Mouse (Mus musculus) lung, embryonic 15.5 days (tissue): ENCODE measurements around the gene Sdk1. TPM values are rescaled to one million over a fixed set of nuclear protein-coding genes. Genes with fewer than 3 reads are reported as not detected.

ENCODE experiments used
- ATAC-seq: fragments of 200-750 bp; cut with Nextera tagmentation; 2 replicates; pipeline ENCODE4 v1.8.0; 2017; ENCODE audit warnings: moderate number of reproducible peaks, borderline replicate concordance; ENCODE audit not compliant: low FRiP score, low TSS enrichment; ENCODE audit errors: extremely low read depth
- H3K27ac ChIP-seq: fragments of 300-500 bp; sonication (generic); 2 replicates; pipeline ENCODE4 v1.5.1; 2015; ENCODE audit warnings: moderate library complexity, mild to moderate bottlenecking, inconsistent platforms
- H3K27me3 ChIP-seq: fragments of 300-500 bp; sonication (generic); 2 replicates; pipeline ENCODE4 v1.6.1; 2015; ENCODE audit warnings: inconsistent platforms
- H3K36me3 ChIP-seq: fragments of 300-500 bp; sonication (generic); 2 replicates; pipeline ENCODE4 v1.6.1; 2015; ENCODE audit warnings: inconsistent platforms
- H3K4me1 ChIP-seq: fragments of 300-500 bp; sonication (generic); 2 replicates; pipeline ENCODE4 v1.6.1; 2015; ENCODE audit warnings: inconsistent platforms
- H3K4me2 ChIP-seq: fragments of 300-500 bp; sonication (generic); 2 replicates; pipeline ENCODE4 v1.6.1; 2015; ENCODE audit warnings: inconsistent platforms, mild to moderate bottlenecking, moderate library complexity
- H3K4me3 ChIP-seq: fragments of 300-500 bp; sonication (generic); 2 replicates; pipeline ENCODE4 v1.5.1; 2015; ENCODE audit warnings: mild to moderate bottlenecking, inconsistent platforms
- H3K9ac ChIP-seq: fragments of 300-500 bp; sonication (generic); 2 replicates; pipeline ENCODE4 v1.6.1; 2015; ENCODE audit warnings: inconsistent platforms
- H3K9me3 ChIP-seq: fragments of 300-500 bp; sonication (generic); 2 replicates; pipeline ENCODE4 v1.6.1; 2016; ENCODE audit warnings: inconsistent platforms
- WGBS: fragments of 180-500 bp; shearing (Covaris S2); methylation state at CpG from one replicate; pipeline ENCODE4 v1.1.7; 2015; 5-methylcytosine and 5-hydroxymethylcytosine counted together
- polyA plus RNA-seq: library from polyadenylated mRNA; unstranded; fragments of >200 nt; fragmentation: Nextera tagmentation; extraction: Ambion mirVana; gene quantifications from 2 replicates; pipeline ENCODE4 v1.2.1, GENCODE M21; 2015

Gene Sdk1
- polyA plus RNA-seq, 1 experiment from 2014 or later: 0.72 TPM

DNA sequence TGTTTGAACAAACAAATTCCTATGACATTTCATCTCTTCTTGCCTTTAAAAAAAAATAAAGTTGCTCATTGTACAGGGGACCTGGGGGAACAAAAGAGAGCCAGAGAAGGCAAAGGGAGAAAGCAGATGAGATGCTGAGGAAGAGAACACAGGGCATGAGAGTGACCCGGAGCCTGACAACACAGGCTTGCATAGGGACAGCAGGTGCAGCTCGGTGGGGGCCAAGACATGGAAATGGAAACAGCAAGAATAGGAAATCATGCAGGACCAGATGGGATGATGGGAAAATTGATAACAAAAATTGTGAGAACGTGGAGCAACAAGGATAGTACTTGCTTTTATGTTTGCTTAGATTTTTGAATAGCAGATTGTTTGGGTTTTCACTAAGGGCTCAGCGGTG is 488.7 kb downstream of the Sdk1 start:
- WGBS: 58% methylated on average over 4 of the region's 4 CpGs
- Histone ChIP-seq H3K36me3 (no peaks in the 10 kb centered on the region), H3K27ac (no peak overlapping the region), H3K9me3 (no peaks in the 10 kb centered on the region), H3K9ac (no peak overlapping the region), H3K4me3 (no peak overlapping the region), H3K4me2 (no peak overlapping the region), H3K27me3 (no peaks in the 10 kb centered on the region), H3K4me1 (no peaks in the 10 kb centered on the region)
- ATAC-seq: no peak

- Histone ChIP-seq H3K9ac (no peak overlapping the region), H3K36me3 (no peaks in the 10 kb centered on the region), H3K4me1 (no peaks in the 10 kb centered on the region), H3K27me3 (no peaks in the 10 kb centered on the region), H3K4me2 (no peak overlapping the region), H3K9me3 (no peaks in the 10 kb centered on the region), H3K27ac (no peak overlapping the region), H3K4me3 (no peak overlapping the region)
- no peak for ATAC-seq
- WGBS: 62% methylated on average over 5 of the region's 5 CpGs
Observed at GRCm38 (mm10) chr5:141738725-141739124, 497.4 kb downstream of the Sdk1 start.

DNA sequence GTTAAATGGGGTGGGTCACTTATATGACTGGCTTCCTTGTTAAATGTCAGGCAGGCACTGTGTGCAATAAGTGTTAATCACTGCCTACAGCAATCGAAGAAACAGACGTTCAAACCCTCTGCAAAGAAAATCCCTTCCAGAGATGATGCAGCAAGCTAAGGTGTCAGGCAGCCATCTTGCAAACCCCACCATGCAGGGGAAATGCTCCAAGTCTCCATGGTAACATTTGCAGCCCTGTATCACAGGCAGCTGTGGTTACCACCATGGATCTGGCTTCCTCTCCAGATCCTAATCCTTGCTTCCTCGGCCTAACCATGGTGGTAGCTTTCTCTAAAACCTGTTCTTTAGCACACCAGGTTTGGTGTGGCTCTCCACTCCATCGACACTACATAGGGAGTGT is 507.5 kb downstream of the Sdk1 start:
- H3K27ac ChIP-seq: no peak overlapping the region
- H3K4me3 ChIP-seq: no peak overlapping the region
- H3K4me2 ChIP-seq: no peak overlapping the region
- H3K9ac ChIP-seq: no peak overlapping the region
- no peaks in the 10 kb centered on the region for H3K9me3 ChIP-seq
- H3K27me3 ChIP-seq: no peaks in the 10 kb centered on the region
- no peaks in the 10 kb centered on the region for H3K36me3 ChIP-seq
- 78% methylated on average over 4 of the region's 4 CpGs for WGBS
- no peak for ATAC-seq
- no peaks in the 10 kb centered on the region for H3K4me1 ChIP-seq

- 25% methylated on average over 7 of the region's 7 CpGs for WGBS
- no peak for ATAC-seq
Observed at GRCm38 (mm10) chr5:141754278-141754677, 513.0 kb downstream of the Sdk1 start.

DNA sequence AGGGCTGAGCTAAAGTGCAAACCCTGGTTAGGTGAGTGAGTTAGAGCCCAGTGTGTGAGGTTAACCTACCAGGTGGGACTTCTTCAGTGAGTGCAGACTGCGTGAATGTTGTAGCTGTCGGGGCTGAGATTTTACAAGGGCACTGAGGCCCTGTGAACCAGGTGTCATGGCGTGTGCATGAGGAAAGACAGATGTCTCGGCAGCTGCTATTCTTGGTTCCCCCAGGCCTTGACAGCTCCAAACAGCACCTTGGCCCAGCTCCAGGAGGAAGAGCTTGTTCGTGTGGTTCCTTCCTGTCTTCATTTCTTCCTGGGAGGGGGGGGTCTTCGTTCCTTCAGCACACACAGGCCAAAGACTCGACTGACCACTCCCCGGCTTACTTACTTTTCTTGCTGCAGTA is 517.6 kb downstream of the Sdk1 start:
- H3K4me1 ChIP-seq: peaks cover 8% of the 10 kb centered on the region
- H3K4me3 ChIP-seq: no peak overlapping the region
- H3K27ac ChIP-seq: no peak overlapping the region
- H3K9me3 ChIP-seq: no peaks in the 10 kb centered on the region
- no peak overlapping the region for H3K4me2 ChIP-seq
- ATAC-seq: peak; percentile 44; the same call in 1 of the 2 replicates
- H3K27me3 ChIP-seq: no peaks in the 10 kb centered on the region
- no peak overlapping the region for H3K9ac ChIP-seq
- no peaks in the 10 kb centered on the region for H3K36me3 ChIP-seq
- 14% methylated on average over 8 of the region's 8 CpGs for WGBS

More at GRCm38 (mm10) chr5:141754278-141754677, 513.0 kb downstream of the Sdk1 start:
- Histone ChIP-seq H3K36me3 (no peaks in the 10 kb centered on the region), H3K9ac (no peak overlapping the region), H3K27ac (no peak overlapping the region), H3K4me1 (peaks cover 8% of the 10 kb centered on the region), H3K4me3 (no peak overlapping the region), H3K27me3 (no peaks in the 10 kb centered on the region), H3K9me3 (no peaks in the 10 kb centered on the region), H3K4me2 (no peak overlapping the region)

DNA sequence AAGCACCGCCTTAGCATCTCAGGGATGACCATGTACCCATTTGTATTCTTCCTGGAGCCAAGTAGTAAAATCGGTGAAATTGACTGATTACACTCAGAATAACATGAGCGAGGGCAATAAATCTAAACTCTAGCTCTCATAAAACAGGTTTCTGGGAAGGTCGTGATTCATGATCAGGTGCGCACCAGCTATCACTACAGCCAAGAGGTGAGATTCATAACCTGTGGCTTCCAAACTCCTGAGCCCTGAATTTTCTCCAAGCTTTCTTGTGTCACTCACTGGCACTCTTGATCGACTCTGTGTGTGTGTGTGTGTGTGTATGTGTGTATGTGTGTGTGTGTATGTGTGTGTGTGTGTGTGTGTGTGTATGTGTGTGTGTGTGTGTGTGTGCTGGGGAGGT is 522.8 kb downstream of the Sdk1 start:
- 92% methylated on average over 6 of the region's 6 CpGs for WGBS
- Histone ChIP-seq H3K27ac (no peak overlapping the region), H3K27me3 (no peaks in the 10 kb centered on the region), H3K4me2 (no peak overlapping the region), H3K9ac (no peak overlapping the region), H3K4me1 (peaks cover 6% of the 10 kb centered on the region), H3K36me3 (no peaks in the 10 kb centered on the region), H3K9me3 (no peaks in the 10 kb centered on the region), H3K4me3 (no peak overlapping the region)
- ATAC-seq: no peak

DNA sequence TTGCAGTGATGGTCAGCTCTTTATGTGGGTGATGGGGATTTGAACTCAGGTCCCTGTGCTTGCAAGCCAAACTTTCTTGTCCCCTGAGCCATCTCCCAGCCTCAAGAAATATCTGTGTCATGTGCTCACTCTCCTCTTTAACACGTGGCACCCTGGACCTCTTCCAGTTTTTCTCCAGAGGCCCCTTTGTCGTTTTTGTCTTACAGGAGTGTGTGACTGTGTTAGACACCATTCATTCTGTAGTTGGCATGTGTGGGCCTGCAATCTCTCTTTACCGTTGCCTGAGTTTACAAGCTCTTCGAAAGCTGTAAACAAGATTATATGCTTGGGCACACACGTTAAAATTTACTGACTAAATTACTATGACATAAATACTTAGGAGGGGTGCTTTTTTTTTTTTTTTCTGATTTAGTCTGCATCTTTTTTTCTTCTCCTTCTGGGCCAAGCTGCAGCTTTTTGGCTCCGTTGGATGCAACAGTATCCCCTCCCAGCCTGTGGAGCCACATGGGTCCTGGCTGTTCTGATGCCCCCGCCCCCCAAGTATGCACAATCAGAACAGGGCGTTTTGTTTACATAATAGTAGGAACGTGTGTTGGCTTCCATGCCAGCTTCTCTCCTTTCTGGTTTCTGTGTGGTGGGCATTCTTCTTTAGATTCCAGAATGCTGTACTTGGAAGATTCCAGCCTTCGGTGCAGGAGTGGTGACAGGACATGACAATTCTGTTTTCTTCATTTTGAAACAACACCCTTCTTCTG is 527.6 kb downstream of the Sdk1 start:
- Histone ChIP-seq H3K4me1 (peaks cover 6% of the 10 kb centered on the region; the same call in 1 of the 2 replicates), H3K9me3 (no peaks in the 10 kb centered on the region), H3K4me2 (no peak overlapping the region), H3K4me3 (no peak overlapping the region), H3K9ac (no peak overlapping the region), H3K27ac (no peak overlapping the region), H3K36me3 (no peaks in the 10 kb centered on the region), H3K27me3 (no peaks in the 10 kb centered on the region)
- ATAC-seq: no peak
- WGBS: 37% methylated on average over 10 of the region's 10 CpGs

DNA sequence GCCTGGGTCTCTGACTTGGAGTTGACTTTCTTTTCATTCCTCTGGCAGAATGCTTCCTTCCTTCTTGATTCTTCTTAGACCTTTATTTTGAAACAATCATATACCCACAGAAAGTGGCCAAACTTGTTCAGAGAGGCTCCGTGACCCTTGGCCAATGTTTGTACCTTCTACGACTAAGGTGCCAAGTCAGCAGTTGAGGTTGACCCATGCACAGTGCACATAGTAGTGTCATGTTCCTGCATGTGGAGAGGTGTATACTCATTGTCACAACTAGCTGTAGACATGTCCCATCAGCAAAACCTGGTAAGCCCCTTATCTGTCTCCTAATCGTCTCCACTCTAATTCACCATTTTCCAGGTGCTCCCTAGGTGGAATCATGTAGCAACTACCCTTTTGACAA is 530.2 kb downstream of the Sdk1 start:
- Histone ChIP-seq H3K36me3 (no peaks in the 10 kb centered on the region), H3K27me3 (no peaks in the 10 kb centered on the region), H3K4me2 (no peak overlapping the region), H3K27ac (no peak overlapping the region), H3K4me1 (peaks cover 6% of the 10 kb centered on the region; the same call in 1 of the 2 replicates), H3K9ac (no peak overlapping the region), H3K9me3 (no peaks in the 10 kb centered on the region), H3K4me3 (no peak overlapping the region)
- WGBS: 84% methylated on average over 3 of the region's 3 CpGs
- ATAC-seq: no peak

DNA sequence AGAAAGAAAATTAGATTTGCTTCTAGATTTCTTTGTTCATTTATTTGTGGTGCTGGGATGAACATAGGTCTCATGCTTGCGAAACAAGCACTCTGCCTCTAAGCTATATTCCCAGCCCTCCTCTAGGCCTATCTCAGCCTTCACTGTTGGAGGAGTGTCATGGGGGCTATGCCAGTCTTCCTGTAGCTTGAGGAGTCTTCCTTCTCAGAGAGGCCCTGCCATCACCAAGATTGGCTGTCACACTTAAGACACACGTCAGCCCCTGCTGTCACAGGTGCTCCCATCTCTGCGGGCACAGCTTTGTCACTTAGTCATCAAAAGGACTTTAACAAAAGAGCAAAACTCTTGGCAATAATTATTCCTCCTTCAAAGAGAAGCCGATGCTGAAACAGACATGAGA is 536.9 kb downstream of the Sdk1 start:
- Histone ChIP-seq H3K36me3 (no peaks in the 10 kb centered on the region), H3K9me3 (no peaks in the 10 kb centered on the region), H3K4me1 (no peaks in the 10 kb centered on the region), H3K4me3 (no peak overlapping the region), H3K4me2 (no peak overlapping the region), H3K27me3 (no peaks in the 10 kb centered on the region), H3K27ac (no peak overlapping the region), H3K9ac (no peak overlapping the region)
- 58% methylated on average over 4 of the region's 4 CpGs for WGBS
- ATAC-seq: no peak

- Histone ChIP-seq H3K4me2 (no peak overlapping the region), H3K9ac (no peak overlapping the region), H3K27ac (no peak overlapping the region), H3K36me3 (no peaks in the 10 kb centered on the region), H3K4me1 (no peaks in the 10 kb centered on the region), H3K9me3 (no peaks in the 10 kb centered on the region), H3K4me3 (no peak overlapping the region), H3K27me3 (no peaks in the 10 kb centered on the region)
- WGBS: 61% methylated on average over 2 of the region's 2 CpGs
- ATAC-seq: no peak
Observed at GRCm38 (mm10) chr5:141781142-141781541, 539.9 kb downstream of the Sdk1 start.

- H3K4me3 ChIP-seq: no peak overlapping the region
- H3K27me3 ChIP-seq: no peaks in the 10 kb centered on the region
- no peaks in the 10 kb centered on the region for H3K36me3 ChIP-seq
- no peak for ATAC-seq
- no peak overlapping the region for H3K9ac ChIP-seq
- no peaks in the 10 kb centered on the region for H3K9me3 ChIP-seq
- no peak overlapping the region for H3K27ac ChIP-seq
- H3K4me2 ChIP-seq: no peak overlapping the region
- H3K4me1 ChIP-seq: no peaks in the 10 kb centered on the region
- WGBS: 67% methylated on average over 5 of the region's 5 CpGs
Observed at GRCm38 (mm10) chr5:141782330-141782729, 541.0 kb downstream of the Sdk1 start.

- no peak overlapping the region for H3K4me2 ChIP-seq
- 79% methylated on average over 7 of the region's 7 CpGs for WGBS
Observed at GRCm38 (mm10) chr5:141783516-141783915, 542.2 kb downstream of the Sdk1 start.

More at GRCm38 (mm10) chr5:141783516-141783915, 542.2 kb downstream of the Sdk1 start:
- ATAC-seq: no peak
- Histone ChIP-seq H3K9me3 (no peaks in the 10 kb centered on the region), H3K36me3 (no peaks in the 10 kb centered on the region), H3K4me1 (no peaks in the 10 kb centered on the region), H3K27ac (no peak overlapping the region), H3K9ac (no peak overlapping the region), H3K4me3 (no peak overlapping the region), H3K27me3 (no peaks in the 10 kb centered on the region)
